Mouse (Mus musculus) E14TG2a.4 (cell line): ENCODE data around the gene Cpvl.

Source experiments
- CTCF ChIP-seq: conservative IDR thresholded peaks from 2 replicates; pipeline ENCODE4 v1.5.1; 2014; ENCODE audit warnings: low read length
- NANOG ChIP-seq: IDR thresholded peaks from 2 replicates; pipeline ENCODE4 v1.6.1; 2014; ENCODE audit warnings: borderline replicate concordance, low read length, mixed read lengths

GRCm38 (mm10) chr6:53955271-53955670 lies 23.2 kb downstream of the Cpvl start:
- TF ChIP-seq CTCF, result no peak
- no peak for TF ChIP-seq NANOG
